Mouse (Mus musculus) midbrain, postnatal 0 days (tissue): ENCODE measurements at regions not wholly inside any gene's neighbourhood (a gene's known extent, or its start where the extent isn't known, plus 50 kb on each side); places are given as distances from the start of the nearest gene placed in this dataset.

Experiments used
- ATAC-seq: fragments of 200-750 bp; cut with Nextera tagmentation; 2 replicates; pipeline ENCODE4 v1.8.0; 2017; ENCODE audit warnings: moderate number of reproducible peaks, mild to moderate bottlenecking, moderate TSS enrichment, moderate library complexity; ENCODE audit not compliant: low FRiP score
- DNase-seq: peaks from one replicate; pipeline ENCODE4 v3.0.0-alpha.2; 2015; ENCODE audit warnings: low spot score
- H3K27ac ChIP-seq: fragments of 300-500 bp; sonication (generic); 2 replicates; pipeline ENCODE4 v1.5.1; 2014; ENCODE audit warnings: low read depth, mild to moderate bottlenecking, low read length, mixed read lengths
- H3K27me3 ChIP-seq: fragments of 300-500 bp; sonication (generic); 2 replicates; pipeline ENCODE4 v1.6.1; 2014; ENCODE audit warnings: low read length, control low read depth, mixed read lengths; ENCODE audit not compliant: insufficient read depth
- H3K36me3 ChIP-seq: fragments of 300-500 bp; sonication (generic); 2 replicates; pipeline ENCODE4 v1.6.1; 2014; ENCODE audit warnings: low read length, control low read depth, mixed read lengths; ENCODE audit not compliant: insufficient read depth
- H3K4me1 ChIP-seq: fragments of 300-500 bp; sonication (generic); 2 replicates; pipeline ENCODE4 v1.6.1; 2014; ENCODE audit warnings: mild to moderate bottlenecking, control low read depth, antibody characterized with exemption, low read length, mixed read lengths; ENCODE audit not compliant: insufficient read depth
- H3K4me2 ChIP-seq: fragments of 300-500 bp; sonication (generic); 2 replicates; pipeline ENCODE4 v1.6.1; 2014; ENCODE audit warnings: low read depth, mild to moderate bottlenecking, low read length, mixed read lengths; ENCODE audit not compliant: poor library complexity, severe bottlenecking
- H3K4me3 ChIP-seq: fragments of 300-500 bp; sonication (generic); 2 replicates; pipeline ENCODE4 v1.5.1; 2014; ENCODE audit warnings: low read depth, mild to moderate bottlenecking, low read length, moderate library complexity
- H3K9ac ChIP-seq: fragments of 300-500 bp; sonication (generic); replicated peaks from 2 replicates; pipeline ENCODE4 v1.6.1; 2014; ENCODE audit warnings: mild to moderate bottlenecking, low read length, moderate library complexity, mixed read lengths; ENCODE audit not compliant: poor library complexity, severe bottlenecking
- H3K9me3 ChIP-seq: fragments of 300-500 bp; sonication (generic); 2 replicates; pipeline ENCODE4 v1.6.1; 2016; ENCODE audit warnings: low read length, control low read depth
- CTCF ChIP-seq: IDR thresholded peaks from 2 replicates; pipeline ENCODE4 v1.5.1; 2016; ENCODE audit warnings: antibody characterized with exemption, mild to moderate bottlenecking
- WGBS: fragments of 180-500 bp; shearing (Covaris S2); extraction: QIAGEN DNeasy Blood & Tissue Kit; methylation state at CpG from one replicate; pipeline ENCODE4 v1.1.7; 2014; 5-methylcytosine and 5-hydroxymethylcytosine counted together

DNA sequence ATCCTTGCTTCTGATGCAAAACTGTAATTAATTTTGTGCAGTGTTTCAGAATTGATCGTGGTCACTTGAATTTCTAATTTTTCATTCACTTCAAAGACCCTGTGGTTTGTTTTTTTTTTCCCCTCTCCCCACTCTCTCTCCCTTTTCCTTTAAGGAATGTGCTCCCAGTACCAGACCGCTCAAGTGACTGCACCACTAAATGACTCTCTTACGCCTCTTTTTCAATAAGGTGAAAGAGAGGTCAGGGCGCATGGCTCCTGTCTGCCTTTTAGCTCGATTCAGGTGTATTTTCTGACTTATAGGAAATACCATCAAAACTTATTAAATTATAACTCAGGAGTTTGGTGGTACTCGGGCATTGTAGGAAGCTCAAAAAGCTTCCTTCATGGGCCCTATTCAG is 146.0 kb upstream of the Zfp507 start:
- H3K9me3 ChIP-seq = no peaks in the 10 kb centered on the region
- no peak for TF ChIP-seq CTCF
- WGBS = 19% methylated on average over 6 of the region's 6 CpGs
- 0 out of 2 replicates have a peak, but pooled peaks cover 2% of the 10 kb centered on the region for H3K4me1 ChIP-seq
- DNase-seq (no peak), ATAC-seq (no peak)
- H3K4me3 ChIP-seq = no peak overlapping the region
- no peak overlapping the region for H3K27ac ChIP-seq
- H3K4me2 ChIP-seq = peak overlapping the region; percentile 36
- no peak overlapping the region for H3K9ac ChIP-seq
- no peaks in the 10 kb centered on the region for H3K36me3 ChIP-seq
- H3K27me3 ChIP-seq = no peaks in the 10 kb centered on the region

DNA sequence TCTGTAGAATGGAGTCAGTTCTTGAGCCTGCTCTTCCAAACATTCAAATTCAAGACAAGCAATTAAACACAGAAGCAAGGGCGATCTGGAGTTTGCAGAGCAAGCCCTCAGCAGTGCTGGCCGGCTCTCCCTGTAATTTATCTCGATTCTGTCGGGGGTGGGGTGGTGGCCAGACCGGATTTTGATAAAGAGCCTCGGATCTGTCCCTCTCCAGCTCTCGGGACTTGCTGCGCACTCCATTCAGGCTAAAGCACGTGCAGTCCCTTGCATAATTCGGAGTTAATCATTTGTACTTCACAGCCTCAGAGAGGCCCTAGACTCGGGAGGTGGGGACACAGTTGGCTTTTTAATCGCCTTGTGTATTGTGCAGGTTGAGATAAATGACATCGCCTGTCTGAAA is 145.6 kb upstream of the Zfp507 start:
- Histone ChIP-seq H3K9ac (0 out of 2 replicates have a peak overlapping the region, but pooled peaks have one; percentile 8), H3K27ac (no peak overlapping the region), H3K4me3 (no peak overlapping the region), H3K4me1 (0 out of 2 replicates have a peak, but pooled peaks cover 2% of the 10 kb centered on the region), H3K36me3 (no peaks in the 10 kb centered on the region), H3K27me3 (no peaks in the 10 kb centered on the region), H3K4me2 (peak overlapping the region; percentile 36), H3K9me3 (no peaks in the 10 kb centered on the region)
- 2% methylated on average over 13 of the region's 13 CpGs for WGBS
- TF ChIP-seq CTCF = no peak
- ATAC-seq (no peak), DNase-seq (no peak)

DNA sequence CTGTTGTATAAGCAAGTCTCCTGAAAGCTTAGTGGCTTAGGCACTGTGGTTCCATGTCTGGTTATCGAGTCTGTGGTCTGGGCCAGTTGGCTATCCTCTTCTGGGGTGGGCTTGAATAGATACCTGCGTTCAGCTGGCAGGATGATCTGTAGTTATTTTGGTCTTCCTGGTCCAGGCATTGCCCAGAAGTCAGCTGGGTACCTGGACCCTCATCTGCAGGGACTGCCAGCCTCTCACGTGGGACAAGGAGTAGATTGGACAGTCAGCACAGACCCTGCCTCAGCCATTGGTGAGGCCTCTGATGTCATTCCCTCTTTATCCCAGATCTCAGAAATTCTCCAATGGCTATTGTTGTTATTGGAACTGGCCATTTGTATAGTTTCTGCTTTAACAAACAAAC is 138.3 kb upstream of the Zfp507 start:
- Histone ChIP-seq H3K36me3 (no peaks in the 10 kb centered on the region), H3K4me3 (no peak overlapping the region), H3K4me1 (no peaks in the 10 kb centered on the region), H3K4me2 (no peak overlapping the region), H3K27me3 (no peaks in the 10 kb centered on the region), H3K9ac (no peak overlapping the region), H3K27ac (no peak overlapping the region), H3K9me3 (no peaks in the 10 kb centered on the region)
- DNase-seq (no peak), ATAC-seq (no peak)
- TF ChIP-seq CTCF = no peak
- 82% methylated on average over 3 of the region's 3 CpGs for WGBS

DNA sequence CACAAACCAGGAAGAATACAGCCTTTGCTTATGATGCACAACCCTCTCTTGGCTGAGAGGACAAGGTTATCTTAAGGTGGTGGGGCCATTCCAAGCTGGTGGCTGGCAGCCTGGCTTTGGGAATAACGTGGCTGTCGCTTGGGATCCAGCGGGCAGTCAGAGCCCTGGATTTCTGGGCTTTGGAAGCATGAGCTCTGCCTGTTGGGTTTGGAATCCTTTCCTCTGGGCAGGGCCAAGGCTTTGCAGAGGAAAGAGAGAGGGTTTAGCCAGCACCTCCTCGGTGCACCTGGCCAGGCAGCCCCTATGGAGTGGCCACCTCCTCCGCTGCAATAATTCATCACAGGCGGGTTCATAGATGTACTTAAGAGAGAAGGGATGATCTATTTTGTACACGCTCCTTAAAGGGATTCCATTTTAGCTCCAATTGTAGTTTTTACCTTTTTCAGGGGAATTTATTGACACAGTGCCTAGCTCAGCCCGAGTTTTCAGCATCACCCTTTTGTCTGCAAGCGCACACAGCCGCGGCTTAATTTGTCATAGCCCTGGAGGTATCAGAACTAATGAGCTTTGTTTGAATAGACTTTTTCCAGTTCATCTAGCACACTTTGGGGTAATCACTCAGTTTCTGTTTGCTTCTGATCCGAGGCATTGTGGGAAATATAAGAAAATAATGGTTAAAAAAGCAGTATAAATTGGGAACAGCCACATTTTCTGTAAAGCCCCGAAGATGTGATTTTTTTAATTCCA is 135.5 kb upstream of the Zfp507 start:
- no peak for DNase-seq
- 38% methylated on average over 13 of the region's 13 CpGs for WGBS
- no peak overlapping the region for H3K4me2 ChIP-seq
- no peaks in the 10 kb centered on the region for H3K9me3 ChIP-seq
- H3K27me3 ChIP-seq = no peaks in the 10 kb centered on the region
- no peaks in the 10 kb centered on the region for H3K36me3 ChIP-seq
- no peak overlapping the region for H3K4me3 ChIP-seq
- no peaks in the 10 kb centered on the region for H3K4me1 ChIP-seq
- H3K27ac ChIP-seq = no peak overlapping the region
- ATAC-seq = no peak
- no peak overlapping the region for H3K9ac ChIP-seq
- TF ChIP-seq CTCF = no peak

DNA sequence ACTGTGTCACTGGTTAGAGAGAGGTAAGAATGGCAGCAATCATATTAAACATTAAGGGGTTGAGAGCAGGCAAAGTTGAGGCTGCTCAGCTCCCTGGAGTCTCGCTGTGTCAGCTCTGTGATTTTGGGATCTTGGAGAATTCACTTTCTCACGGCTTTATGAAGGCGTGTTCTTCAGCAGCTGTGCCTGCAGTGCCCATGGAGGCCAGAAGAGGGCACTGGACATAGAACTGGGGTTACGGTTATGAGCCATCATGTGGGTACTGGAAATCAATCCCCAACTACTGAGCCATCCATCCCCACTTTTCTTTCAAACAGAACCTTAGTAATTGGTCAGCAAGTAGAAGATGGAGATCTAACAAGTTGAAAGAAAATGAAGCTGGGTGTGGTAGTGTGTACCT is 123.9 kb upstream of the Zfp507 start:
- Histone ChIP-seq H3K27me3 (0 out of 2 replicates have a peak, but pooled peaks cover 4% of the 10 kb centered on the region), H3K9me3 (no peaks in the 10 kb centered on the region), H3K4me1 (no peaks in the 10 kb centered on the region), H3K4me3 (no peak overlapping the region), H3K9ac (no peak overlapping the region), H3K36me3 (no peaks in the 10 kb centered on the region), H3K27ac (no peak overlapping the region), H3K4me2 (no peak overlapping the region)
- 92% methylated on average over 4 of the region's 4 CpGs for WGBS
- TF ChIP-seq CTCF = 0 out of 2 replicates have a peak, but pooled peaks have one; percentile 9
- DNase-seq = no peak
- ATAC-seq = no peak

DNA sequence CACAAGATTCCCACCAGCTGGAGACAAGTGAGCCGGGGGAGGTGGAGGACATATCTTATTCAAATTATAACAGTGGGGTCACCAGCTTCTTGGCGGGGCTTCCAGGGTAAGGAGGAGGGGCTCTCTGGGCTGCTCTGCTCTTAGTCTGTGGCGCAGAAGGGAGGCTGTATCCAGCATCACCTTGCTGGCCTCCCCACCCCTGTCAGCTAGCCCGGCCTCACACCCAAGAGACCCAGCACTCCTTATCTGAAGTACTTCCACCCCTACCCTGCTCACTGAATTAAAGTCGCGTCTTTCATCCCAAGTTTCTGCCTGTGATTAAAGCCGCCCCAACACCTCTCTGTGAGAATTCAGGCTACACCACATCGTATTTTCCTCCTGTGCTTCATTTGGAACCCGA is 119.8 kb upstream of the Zfp507 start:
- DNase-seq = no peak
- no peak for ATAC-seq
- TF ChIP-seq CTCF = no peak
- Histone ChIP-seq H3K9ac (no peak overlapping the region), H3K4me2 (peak overlapping the region; percentile 35), H3K27me3 (0 out of 2 replicates have a peak, but pooled peaks cover 4% of the 10 kb centered on the region), H3K36me3 (no peaks in the 10 kb centered on the region), H3K27ac (no peak overlapping the region), H3K4me1 (no peaks in the 10 kb centered on the region), H3K9me3 (no peaks in the 10 kb centered on the region), H3K4me3 (no peak overlapping the region)
- WGBS = 41% methylated on average over 9 of the region's 9 CpGs
